Mouse (Mus musculus): ENCODE measurements around the gene Btnl10. TPM values are rescaled to one million over a fixed set of nuclear protein-coding genes. Genes with fewer than 3 reads are reported as not detected.

Gene Btnl10
- polyA plus RNA-seq, 1 experiment from 2014 or later, result not detected

- H3K9me3 ChIP-seq, result no peaks in the 10 kb centered on the region
- no peak overlapping the region for H3K9ac ChIP-seq (replicated peaks)
- H3K4me3 ChIP-seq, result no peak overlapping the region
- ATAC-seq (replicated peaks), result no peak
- H3K27me3 ChIP-seq, result no peaks in the 10 kb centered on the region
- H3K4me2 ChIP-seq (replicated peaks), result no peak overlapping the region
- H3K36me3 ChIP-seq, result peaks cover 5% of the 10 kb centered on the region; the same call in 1 of the 2 replicates
- 62% methylated on average over 12 of the region's 12 CpGs for WGBS
- H3K4me1 ChIP-seq, result peaks cover 4% of the 10 kb centered on the region; the same call in 1 of the 2 replicates
- H3K27ac ChIP-seq (replicated peaks), result no peak overlapping the region
Observed at GRCm38 (mm10) chr11:58965001-58965760, 47.5 kb downstream of the Btnl10 start.

GRCm38 (mm10) chr11:58967346-58967745 lies 49.6 kb downstream of the Btnl10 start:
- H3K27me3 ChIP-seq, result no peaks in the 10 kb centered on the region
- H3K4me3 ChIP-seq, result no peak overlapping the region
- no peaks in the 10 kb centered on the region for H3K9me3 ChIP-seq
- H3K9ac ChIP-seq (replicated peaks), result no peak overlapping the region
- WGBS, result 94% methylated on average over 1 of the region's 1 CpGs
- no peaks in the 10 kb centered on the region for H3K4me1 ChIP-seq
- no peak overlapping the region for H3K4me2 ChIP-seq (replicated peaks)
- H3K36me3 ChIP-seq, result peaks cover 13% of the 10 kb centered on the region; the same call in 1 of the 2 replicates
- no peak overlapping the region for H3K27ac ChIP-seq (replicated peaks)
- ATAC-seq (replicated peaks), result no peak

- H3K9me3 ChIP-seq, result no peaks in the 10 kb centered on the region
- ATAC-seq (replicated peaks), result no peak
- H3K4me1 ChIP-seq, result no peaks in the 10 kb centered on the region; the same call in 1 of the 2 replicates
- no peak overlapping the region for H3K9ac ChIP-seq (replicated peaks)
- H3K4me3 ChIP-seq, result no peak overlapping the region
- peaks cover 13% of the 10 kb centered on the region; the same call in 1 of the 2 replicates for H3K36me3 ChIP-seq
- H3K27ac ChIP-seq (replicated peaks), result no peak overlapping the region
- 89% methylated on average over 7 of the region's 7 CpGs for WGBS
- no peak overlapping the region for H3K4me2 ChIP-seq (replicated peaks)
- no peaks in the 10 kb centered on the region for H3K27me3 ChIP-seq
Observed at GRCm38 (mm10) chr11:58968551-58968950, 50.8 kb downstream of the Btnl10 start.

GRCm38 (mm10) chr11:58969027-58969426 lies 51.3 kb downstream of the Btnl10 start:
- ATAC-seq (replicated peaks), result no peak
- Histone ChIP-seq H3K27me3 (no peaks in the 10 kb centered on the region), H3K4me1 (no peaks in the 10 kb centered on the region; the same call in 1 of the 2 replicates), H3K27ac (replicated peaks) (no peak overlapping the region), H3K9ac (replicated peaks) (no peak overlapping the region), H3K4me3 (no peak overlapping the region), H3K4me2 (replicated peaks) (no peak overlapping the region), H3K9me3 (no peaks in the 10 kb centered on the region), H3K36me3 (peaks cover 13% of the 10 kb centered on the region; the same call in 1 of the 2 replicates)
- 82% methylated on average over 8 of the region's 8 CpGs for WGBS

- Histone ChIP-seq H3K4me3 (no peak overlapping the region), H3K9ac (replicated peaks) (no peak overlapping the region), H3K4me2 (replicated peaks) (no peak overlapping the region), H3K9me3 (no peaks in the 10 kb centered on the region), H3K27ac (replicated peaks) (no peak overlapping the region), H3K4me1 (no peaks in the 10 kb centered on the region; the same call in 1 of the 2 replicates), H3K27me3 (no peaks in the 10 kb centered on the region), H3K36me3 (peaks cover 13% of the 10 kb centered on the region; the same call in 1 of the 2 replicates)
- WGBS, result 81% methylated on average over 6 of the region's 6 CpGs
- no peak for ATAC-seq (replicated peaks)
Observed at GRCm38 (mm10) chr11:58969659-58970058, 52.0 kb downstream of the Btnl10 start.

- no peak overlapping the region for H3K4me3 ChIP-seq
- no peaks in the 10 kb centered on the region for H3K9me3 ChIP-seq
- peaks cover 13% of the 10 kb centered on the region; the same call in 1 of the 2 replicates for H3K36me3 ChIP-seq
- H3K4me2 ChIP-seq (replicated peaks), result no peak overlapping the region
- H3K9ac ChIP-seq (replicated peaks), result no peak overlapping the region
- no peak for ATAC-seq (replicated peaks)
- H3K27ac ChIP-seq (replicated peaks), result no peak overlapping the region
- no peaks in the 10 kb centered on the region for H3K27me3 ChIP-seq
- 96% methylated on average over 21 of the region's 21 CpGs for WGBS
- peaks cover 8% of the 10 kb centered on the region for H3K4me1 ChIP-seq
Observed at GRCm38 (mm10) chr11:58970831-58971530, 53.3 kb downstream of the Btnl10 start.

- Histone ChIP-seq H3K4me3 (no peak overlapping the region), H3K9ac (replicated peaks) (no peak overlapping the region), H3K36me3 (peaks cover 13% of the 10 kb centered on the region; the same call in 1 of the 2 replicates), H3K4me1 (peaks cover 11% of the 10 kb centered on the region), H3K27ac (replicated peaks) (no peak overlapping the region), H3K4me2 (replicated peaks) (no peak overlapping the region), H3K27me3 (no peaks in the 10 kb centered on the region), H3K9me3 (no peaks in the 10 kb centered on the region)
- WGBS, result 95% methylated on average over 3 of the region's 3 CpGs
- ATAC-seq (replicated peaks), result no peak
Observed at GRCm38 (mm10) chr11:58971796-58972195, 54.1 kb downstream of the Btnl10 start.

- 86% methylated on average over 3 of the region's 3 CpGs for WGBS
- Histone ChIP-seq H3K4me3 (no peak overlapping the region), H3K4me1 (peaks cover 26% of the 10 kb centered on the region)
Observed at GRCm38 (mm10) chr11:58974414-58974813, 56.7 kb downstream of the Btnl10 start.

More at GRCm38 (mm10) chr11:58974414-58974813, 56.7 kb downstream of the Btnl10 start:
- ATAC-seq (replicated peaks), result no peak
- Histone ChIP-seq H3K27me3 (no peaks in the 10 kb centered on the region), H3K27ac (replicated peaks) (no peak overlapping the region), H3K9ac (replicated peaks) (no peak overlapping the region), H3K9me3 (no peaks in the 10 kb centered on the region), H3K4me2 (replicated peaks) (no peak overlapping the region), H3K36me3 (peaks cover 10% of the 10 kb centered on the region; the same call in 1 of the 2 replicates)

Small RNA genes within 50 kb of the gene (microRNA-seq; reads per million reads assigned to microRNA genes)
- gene Gm44313, result not detected

Other genes starting within 250 kb of the Btnl10 start
- not detected in 2 replicates for gene Olfr320, start 236.8 kb upstream of the Btnl10 start, polyA plus RNA-seq (2015; fragmentation: Nextera tagmentation; extraction: Ambion mirVana)
- 0.19 TPM in 1 of 2 replicates, not detected in the other for gene Olfr319, start 218.7 kb upstream of the Btnl10 start, polyA plus RNA-seq (2015; fragmentation: Nextera tagmentation; extraction: Ambion mirVana)
- not detected in 2 replicates for gene Olfr318, start 193.9 kb upstream of the Btnl10 start, polyA plus RNA-seq (2015; fragmentation: Nextera tagmentation; extraction: Ambion mirVana)
- gene Olfr317, start 178.7 kb upstream of the Btnl10 start, polyA plus RNA-seq (2015; fragmentation: Nextera tagmentation; extraction: Ambion mirVana), result 0.06 and 0.10 TPM in 2 replicates
- 0.08 TPM in 1 of 2 replicates, not detected in the other for gene Olfr316, start 165.2 kb upstream of the Btnl10 start, polyA plus RNA-seq (2015; fragmentation: Nextera tagmentation; extraction: Ambion mirVana)
- not detected in 2 replicates for gene Olfr315, start 144.7 kb upstream of the Btnl10 start, polyA plus RNA-seq (2015; fragmentation: Nextera tagmentation; extraction: Ambion mirVana)
- not detected in 2 replicates for gene Olfr314, start 135.0 kb upstream of the Btnl10 start, polyA plus RNA-seq (2015; fragmentation: Nextera tagmentation; extraction: Ambion mirVana)
- gene Fam183b, start 115.9 kb upstream of the Btnl10 start, polyA plus RNA-seq (2015; fragmentation: Nextera tagmentation; extraction: Ambion mirVana), result 4.9 and 8.4 TPM in 2 replicates
- not detected in 2 replicates for gene Olfr313, start 102.9 kb upstream of the Btnl10 start, polyA plus RNA-seq (2015; fragmentation: Nextera tagmentation; extraction: Ambion mirVana)
- not detected in 2 replicates for gene Olfr312, start 88.7 kb upstream of the Btnl10 start, polyA plus RNA-seq (2015; fragmentation: Nextera tagmentation; extraction: Ambion mirVana)
- gene Olfr311, start 78.7 kb upstream of the Btnl10 start, polyA plus RNA-seq (2015; fragmentation: Nextera tagmentation; extraction: Ambion mirVana), result not detected in 2 replicates
- gene Gm12258, start 70.8 kb upstream of the Btnl10 start, polyA plus RNA-seq (2015; fragmentation: Nextera tagmentation; extraction: Ambion mirVana), result 22.9 TPM in 2 replicates
- 11.5 and 11.6 TPM in 2 replicates for gene 2810021J22Rik, start 50.7 kb upstream of the Btnl10 start, polyA plus RNA-seq (2015; fragmentation: Nextera tagmentation; extraction: Ambion mirVana)
- 5.9 and 7.0 TPM in 2 replicates for gene Zfp39, start 13.7 kb upstream of the Btnl10 start, polyA plus RNA-seq (2015; fragmentation: Nextera tagmentation; extraction: Ambion mirVana)
- gene Rnf187, start 21.0 kb downstream of the Btnl10 start, polyA plus RNA-seq (2015; fragmentation: Nextera tagmentation; extraction: Ambion mirVana), result 508 and 517 TPM in 2 replicates
- gene Hist3h2ba, start 31.0 kb downstream of the Btnl10 start, polyA plus RNA-seq (2015; fragmentation: Nextera tagmentation; extraction: Ambion mirVana), result 355 and 373 TPM in 2 replicates
- gene Hist3h2a, start 36.8 kb downstream of the Btnl10 start, polyA plus RNA-seq (2015; fragmentation: Nextera tagmentation; extraction: Ambion mirVana), result 155 and 160 TPM in 2 replicates
- 1.9 and 2.7 TPM in 2 replicates for gene Trim17, start 36.8 kb downstream of the Btnl10 start, polyA plus RNA-seq (2015; fragmentation: Nextera tagmentation; extraction: Ambion mirVana)
- 22.6 and 24.8 TPM in 2 replicates for gene Trim11, start 60.2 kb downstream of the Btnl10 start, polyA plus RNA-seq (2015; fragmentation: Nextera tagmentation; extraction: Ambion mirVana)
- gene Obscn, start 218.5 kb downstream of the Btnl10 start, polyA plus RNA-seq (2015; fragmentation: Nextera tagmentation; extraction: Ambion mirVana), result 0.06 and 0.19 TPM in 2 replicates
- gene Iba57, start 245.8 kb downstream of the Btnl10 start, polyA plus RNA-seq (2015; fragmentation: Nextera tagmentation; extraction: Ambion mirVana), result 6.8 and 7.1 TPM in 2 replicates